Mouse (Mus musculus) forebrain, embryonic 15.5 days (tissue): ENCODE results near the gene Olfr221. TPM values are rescaled to one million over a fixed set of nuclear protein-coding genes. Genes with fewer than 3 reads are reported as not detected.

Experiments
- ATAC-seq: fragments of 200-750 bp; cut with Nextera tagmentation; replicated peaks from 2 replicates; pipeline ENCODE4 v1.8.0; 2017; ENCODE audit warnings: mild to moderate bottlenecking, moderate TSS enrichment, moderate library complexity
- H3K27ac ChIP-seq: fragments of 300-500 bp; sonication (generic); replicated peaks from 2 replicates; pipeline ENCODE4 v1.5.1; 2015; ENCODE audit warnings: mild to moderate bottlenecking, inconsistent platforms
- H3K27me3 ChIP-seq: fragments of 300-500 bp; sonication (generic); 2 replicates; pipeline ENCODE4 v1.6.1; 2015; ENCODE audit warnings: inconsistent platforms
- H3K36me3 ChIP-seq: fragments of 300-500 bp; sonication (generic); 2 replicates; pipeline ENCODE4 v1.6.1; 2015; ENCODE audit warnings: mild to moderate bottlenecking, inconsistent platforms
- H3K4me1 ChIP-seq: fragments of 300-500 bp; sonication (generic); 2 replicates; pipeline ENCODE4 v1.6.1; 2015; ENCODE audit warnings: inconsistent platforms
- H3K4me2 ChIP-seq: fragments of 300-500 bp; sonication (generic); replicated peaks from 2 replicates; pipeline ENCODE4 v1.6.1; 2015; ENCODE audit warnings: mild to moderate bottlenecking, inconsistent platforms
- H3K4me3 ChIP-seq: fragments of 300-500 bp; sonication (generic); 2 replicates; pipeline ENCODE4 v1.5.1; 2015; ENCODE audit warnings: mild to moderate bottlenecking, inconsistent platforms
- H3K9ac ChIP-seq: fragments of 300-500 bp; sonication (generic); replicated peaks from 2 replicates; pipeline ENCODE4 v1.6.1; 2015; ENCODE audit warnings: mild to moderate bottlenecking, inconsistent platforms
- H3K9me3 ChIP-seq: fragments of 300-500 bp; sonication (generic); 2 replicates; pipeline ENCODE4 v1.6.1; 2016; ENCODE audit warnings: inconsistent platforms
- WGBS: fragments of 180-500 bp; shearing (Covaris S2); methylation state at CpG from one replicate; pipeline ENCODE4 v1.1.7; 2015; ENCODE audit warnings: mixed read lengths; 5-methylcytosine and 5-hydroxymethylcytosine counted together
- polyA plus RNA-seq: library from polyadenylated mRNA; unstranded; fragments of >200 nt; fragmentation: Nextera tagmentation; extraction: Ambion mirVana; gene quantifications from 2 replicates; pipeline ENCODE4 v1.2.1, GENCODE M21; 2015

Olfr221 gene
- polyA plus RNA-seq, 1 experiment from 2014 or later, result not detected

GRCm38 (mm10) chr14:52010446-52011111, 31.7 kb downstream of the Olfr221 start:
- peak overlapping the region; percentile 51 for H3K4me2 ChIP-seq
- peak; percentile 74 for ATAC-seq
- no peaks in the 10 kb centered on the region for H3K9me3 ChIP-seq
- H3K9ac ChIP-seq, result peak overlapping the region; percentile 46
- peaks cover 66% of the 10 kb centered on the region for H3K4me1 ChIP-seq
- 1% methylated on average over 9 of the region's 9 CpGs for WGBS
- peaks cover 26% of the 10 kb centered on the region for H3K36me3 ChIP-seq
- H3K27ac ChIP-seq, result peak overlapping the region; percentile 95
- H3K27me3 ChIP-seq, result no peaks in the 10 kb centered on the region
- peak overlapping the region; percentile 34 for H3K4me3 ChIP-seq

- H3K36me3 ChIP-seq, result peaks cover 31% of the 10 kb centered on the region
- H3K9ac ChIP-seq, result peak overlapping the region; percentile 46; the same call in 1 of the 2 replicates
- 17% methylated on average over 6 of the region's 6 CpGs for WGBS
- H3K27me3 ChIP-seq, result no peaks in the 10 kb centered on the region
- peak overlapping the region; percentile 51 for H3K4me2 ChIP-seq
- H3K4me1 ChIP-seq, result peaks cover 66% of the 10 kb centered on the region
- ATAC-seq, result no peak
- H3K27ac ChIP-seq, result peak overlapping the region; percentile 95
- no peaks in the 10 kb centered on the region for H3K9me3 ChIP-seq
- peak overlapping the region; percentile 34 for H3K4me3 ChIP-seq
Observed at GRCm38 (mm10) chr14:52009841-52010240, 32.4 kb downstream of the Olfr221 start.

- peak overlapping the region; percentile 51 for H3K4me2 ChIP-seq
- H3K9ac ChIP-seq, result peak overlapping the region; percentile 5; the same call in 1 of the 2 replicates
- no peaks in the 10 kb centered on the region for H3K27me3 ChIP-seq
- peak overlapping the region; percentile 27 for H3K4me3 ChIP-seq
- peaks cover 31% of the 10 kb centered on the region for H3K36me3 ChIP-seq
- H3K27ac ChIP-seq, result 0 out of 2 replicates have a peak overlapping the region, but pooled peaks have one; percentile 8
- no peaks in the 10 kb centered on the region for H3K9me3 ChIP-seq
- WGBS, result 18% methylated on average over 26 of the region's 26 CpGs
- peaks cover 70% of the 10 kb centered on the region for H3K4me1 ChIP-seq
- no peak for ATAC-seq
Observed at GRCm38 (mm10) chr14:52009361-52009760, 32.9 kb downstream of the Olfr221 start.

- H3K36me3 ChIP-seq, result peaks cover 31% of the 10 kb centered on the region
- peaks cover 78% of the 10 kb centered on the region for H3K4me1 ChIP-seq
- peak overlapping the region; percentile 8; the same call in 1 of the 2 replicates for H3K27ac ChIP-seq
- peak overlapping the region; percentile 27 for H3K9ac ChIP-seq
- no peaks in the 10 kb centered on the region for H3K27me3 ChIP-seq
- H3K4me2 ChIP-seq, result peak overlapping the region; percentile 51
- WGBS, result 48% methylated on average over 38 of the region's 38 CpGs
- no peaks in the 10 kb centered on the region for H3K9me3 ChIP-seq
- peak; percentile 18 for ATAC-seq
- peak overlapping the region; percentile 27 for H3K4me3 ChIP-seq
Observed at GRCm38 (mm10) chr14:52008321-52009203, 33.7 kb downstream of the Olfr221 start.

GRCm38 (mm10) chr14:52006771-52007170, 35.5 kb downstream of the Olfr221 start:
- H3K27me3 ChIP-seq, result no peaks in the 10 kb centered on the region
- peaks cover 45% of the 10 kb centered on the region for H3K36me3 ChIP-seq
- H3K4me2 ChIP-seq, result no peak overlapping the region
- ATAC-seq, result no peak
- H3K9me3 ChIP-seq, result no peaks in the 10 kb centered on the region
- no peak overlapping the region for H3K4me3 ChIP-seq
- no peak overlapping the region for H3K9ac ChIP-seq
- WGBS, result 93% methylated on average over 23 of the region's 23 CpGs
- 0 out of 2 replicates have a peak overlapping the region, but pooled peaks have one; percentile 4 for H3K27ac ChIP-seq
- H3K4me1 ChIP-seq, result peaks cover 70% of the 10 kb centered on the region

- ATAC-seq, result no peak
- H3K4me3 ChIP-seq, result no peak overlapping the region
- H3K9ac ChIP-seq, result no peak overlapping the region
- H3K27ac ChIP-seq, result 0 out of 2 replicates have a peak overlapping the region, but pooled peaks have one; percentile 4
- 65% methylated on average over 8 of the region's 8 CpGs for WGBS
- no peaks in the 10 kb centered on the region for H3K27me3 ChIP-seq
- H3K36me3 ChIP-seq, result peaks cover 45% of the 10 kb centered on the region
- H3K4me2 ChIP-seq, result no peak overlapping the region
- H3K9me3 ChIP-seq, result no peaks in the 10 kb centered on the region
- peaks cover 65% of the 10 kb centered on the region for H3K4me1 ChIP-seq
Observed at GRCm38 (mm10) chr14:52006241-52006640, 36.0 kb downstream of the Olfr221 start.

- 67% methylated on average over 6 of the region's 6 CpGs for WGBS
- Histone ChIP-seq H3K9me3 (no peaks in the 10 kb centered on the region), H3K36me3 (peaks cover 50% of the 10 kb centered on the region), H3K4me3 (no peak overlapping the region), H3K4me2 (no peak overlapping the region), H3K9ac (no peak overlapping the region), H3K27me3 (no peaks in the 10 kb centered on the region), H3K4me1 (peaks cover 58% of the 10 kb centered on the region), H3K27ac (peak overlapping the region; percentile 82; the same call in 1 of the 2 replicates)
- ATAC-seq, result no peak
Observed at GRCm38 (mm10) chr14:52005616-52006015, 36.6 kb downstream of the Olfr221 start.

- Histone ChIP-seq H3K9ac (no peak overlapping the region), H3K27ac (peak overlapping the region; percentile 82), H3K4me1 (peaks cover 54% of the 10 kb centered on the region), H3K36me3 (peaks cover 54% of the 10 kb centered on the region), H3K27me3 (no peaks in the 10 kb centered on the region), H3K4me3 (no peak overlapping the region), H3K4me2 (no peak overlapping the region), H3K9me3 (no peaks in the 10 kb centered on the region)
- WGBS, result 67% methylated on average over 7 of the region's 7 CpGs
- no peak for ATAC-seq
Observed at GRCm38 (mm10) chr14:52005141-52005540, 37.1 kb downstream of the Olfr221 start.

- peak overlapping the region; percentile 48 for H3K4me2 ChIP-seq
- H3K4me1 ChIP-seq, result peaks cover 43% of the 10 kb centered on the region
- WGBS, result 2% methylated on average over 16 of the region's 16 CpGs
- H3K9me3 ChIP-seq, result no peaks in the 10 kb centered on the region
- ATAC-seq, result peak; percentile 85
- no peaks in the 10 kb centered on the region for H3K27me3 ChIP-seq
- H3K36me3 ChIP-seq, result peaks cover 62% of the 10 kb centered on the region
- H3K9ac ChIP-seq, result peak overlapping the region; percentile 33; the same call in 1 of the 2 replicates
- peak overlapping the region; percentile 30 for H3K4me3 ChIP-seq
- H3K27ac ChIP-seq, result peak overlapping the region; percentile 82
Observed at GRCm38 (mm10) chr14:52003981-52004495, 38.2 kb downstream of the Olfr221 start.

- peaks cover 80% of the 10 kb centered on the region for H3K36me3 ChIP-seq
Observed at GRCm38 (mm10) chr14:51997483-51997882, 44.8 kb downstream of the Olfr221 start.

GRCm38 (mm10) chr14:51996866-51997265, 45.4 kb downstream of the Olfr221 start:
- Histone ChIP-seq H3K9me3 (no peaks in the 10 kb centered on the region), H3K4me3 (no peak overlapping the region), H3K27me3 (no peaks in the 10 kb centered on the region), H3K36me3 (peaks cover 80% of the 10 kb centered on the region), H3K9ac (no peak overlapping the region), H3K4me1 (0 out of 2 replicates have a peak, but pooled peaks cover 4% of the 10 kb centered on the region), H3K4me2 (no peak overlapping the region), H3K27ac (0 out of 2 replicates have a peak overlapping the region, but pooled peaks have one; percentile 0)
- peak; percentile 62; the same call in 1 of the 2 replicates for ATAC-seq
- WGBS, result 46% methylated on average over 17 of the region's 17 CpGs

More at GRCm38 (mm10) chr14:51997483-51997882, 44.8 kb downstream of the Olfr221 start:
- H3K4me1 ChIP-seq, result 0 out of 2 replicates have a peak, but pooled peaks cover 4% of the 10 kb centered on the region
- H3K27me3 ChIP-seq, result no peaks in the 10 kb centered on the region
- H3K9me3 ChIP-seq, result no peaks in the 10 kb centered on the region
- ATAC-seq, result no peak
- H3K9ac ChIP-seq, result no peak overlapping the region
- no peak overlapping the region for H3K4me2 ChIP-seq
- H3K4me3 ChIP-seq, result no peak overlapping the region
- WGBS, result 88% methylated on average over 14 of the region's 14 CpGs
- H3K27ac ChIP-seq, result no peak overlapping the region
